Mouse (Mus musculus) forebrain, postnatal 0 days (tissue): ENCODE data around the gene Gm10961. TPM values are rescaled to one million over a fixed set of nuclear protein-coding genes. Genes with fewer than 3 reads are reported as not detected.

Experiments
- ATAC-seq: fragments of 200-750 bp; cut with Nextera tagmentation; 2 replicates; pipeline ENCODE4 v1.8.0; 2017; ENCODE audit warnings: mild to moderate bottlenecking, moderate library complexity
- DNase-seq: peaks from one replicate; pipeline ENCODE4 v3.0.0-alpha.2; 2015
- H3K27ac ChIP-seq: fragments of 300-500 bp; sonication (generic); 2 replicates; pipeline ENCODE4 v1.5.1; 2014; ENCODE audit warnings: low read depth, mild to moderate bottlenecking, antibody characterized with exemption, low read length, moderate library complexity, mixed read lengths
- H3K27me3 ChIP-seq: fragments of 300-500 bp; sonication (generic); 2 replicates; pipeline ENCODE4 v1.6.1; 2014; ENCODE audit warnings: mild to moderate bottlenecking, low read length, mixed read lengths; ENCODE audit not compliant: insufficient read depth
- H3K36me3 ChIP-seq: fragments of 300-500 bp; sonication (generic); 2 replicates; pipeline ENCODE4 v1.6.1; 2014; ENCODE audit warnings: mild to moderate bottlenecking, moderate library complexity; ENCODE audit not compliant: insufficient read depth
- H3K4me1 ChIP-seq: fragments of 300-500 bp; sonication (generic); 2 replicates; pipeline ENCODE4 v1.6.1; 2014; ENCODE audit warnings: antibody characterized with exemption; ENCODE audit not compliant: insufficient read depth
- H3K4me2 ChIP-seq: fragments of 300-500 bp; sonication (generic); 2 replicates; pipeline ENCODE4 v1.6.1; 2014; ENCODE audit warnings: low read depth, mild to moderate bottlenecking, moderate library complexity
- H3K4me3 ChIP-seq: fragments of 300-500 bp; sonication (generic); 2 replicates; pipeline ENCODE4 v1.5.1; 2014; ENCODE audit warnings: low read depth, low read length, mixed read lengths
- H3K9ac ChIP-seq: fragments of 300-500 bp; sonication (generic); 2 replicates; pipeline ENCODE4 v1.6.1; 2014; ENCODE audit warnings: mild to moderate bottlenecking
- H3K9me3 ChIP-seq: fragments of 300-500 bp; sonication (generic); 2 replicates; pipeline ENCODE4 v1.6.1; 2016; ENCODE audit warnings: low read length
- CTCF ChIP-seq: sonication (generic); IDR thresholded peaks from 2 replicates; pipeline ENCODE4 v1.5.1; 2016; ENCODE audit warnings: antibody characterized with exemption, control low read depth, low read depth
- WGBS: fragments of 180-500 bp; shearing (Covaris S2); extraction: QIAGEN DNeasy Blood & Tissue Kit; methylation state at CpG from one replicate; pipeline ENCODE4 v1.1.7; 2014; 5-methylcytosine and 5-hydroxymethylcytosine counted together
- polyA plus RNA-seq: library from polyadenylated mRNA; unstranded; fragments of >200 nt; fragmentation: Nextera tagmentation; extraction: Ambion mirVana; gene quantifications from 2 replicates; pipeline ENCODE4 v1.2.1, GENCODE M21; 2015
- total RNA-seq: library from RNA; depleted of rRNA; stranded (reverse); fragments of >200 nt; gene quantifications from 2 replicates; pipeline ENCODE4 v1.2.3, GENCODE M21; 2014

Gm10961 gene
- total and polyA plus RNA-seq, 2 experiments from 2014 or later = not detected

- no peaks in the 10 kb centered on the region for H3K27me3 ChIP-seq
- ATAC-seq = peak; percentile 79
These were observed 18.1 kb upstream of the Gm10961 start for GRCm38 (mm10) chr3:107612902-107613525.

GRCm38 (mm10) chr3:107617800-107618199 is 13.3 kb upstream of the Gm10961 start:
- H3K27me3 ChIP-seq = no peaks in the 10 kb centered on the region
- no peak overlapping the region for H3K27ac ChIP-seq
- no peaks in the 10 kb centered on the region for H3K9me3 ChIP-seq
- DNase-seq = no peak
- no peaks in the 10 kb centered on the region for H3K4me1 ChIP-seq
- no peak for TF ChIP-seq CTCF
- peaks cover 95% of the 10 kb centered on the region for H3K36me3 ChIP-seq
- H3K4me2 ChIP-seq = no peak overlapping the region
- H3K9ac ChIP-seq = no peak overlapping the region
- no peak for ATAC-seq
- 94% methylated on average over 3 of the region's 3 CpGs for WGBS
- no peak overlapping the region for H3K4me3 ChIP-seq

More at GRCm38 (mm10) chr3:107612902-107613525, 18.1 kb upstream of the Gm10961 start:
- Histone ChIP-seq H3K9ac (no peak overlapping the region), H3K27ac (no peak overlapping the region), H3K36me3 (peaks cover 69% of the 10 kb centered on the region), H3K4me2 (no peak overlapping the region), H3K4me3 (no peak overlapping the region), H3K4me1 (no peaks in the 10 kb centered on the region), H3K9me3 (no peaks in the 10 kb centered on the region)
- peak; percentile 76 for DNase-seq
- 86% methylated on average over 11 of the region's 11 CpGs for WGBS
- TF ChIP-seq CTCF = peak; percentile 95

- Histone ChIP-seq H3K27me3 (no peaks in the 10 kb centered on the region), H3K9ac (no peak overlapping the region), H3K4me2 (no peak overlapping the region), H3K4me1 (no peaks in the 10 kb centered on the region), H3K4me3 (no peak overlapping the region), H3K36me3 (peaks cover 96% of the 10 kb centered on the region), H3K27ac (no peak overlapping the region), H3K9me3 (no peaks in the 10 kb centered on the region)
- 89% methylated on average over 6 of the region's 6 CpGs for WGBS
- TF ChIP-seq CTCF = no peak
- ATAC-seq = no peak
- no peak for DNase-seq
These were observed 11.2 kb upstream of the Gm10961 start for GRCm38 (mm10) chr3:107619911-107620310.

GRCm38 (mm10) chr3:107621286-107622075 is 9.6 kb upstream of the Gm10961 start:
- 90% methylated on average over 21 of the region's 21 CpGs for WGBS
- no peak for TF ChIP-seq CTCF
- ATAC-seq (no peak), DNase-seq (no peak)
- Histone ChIP-seq H3K4me3 (no peak overlapping the region), H3K4me1 (no peaks in the 10 kb centered on the region), H3K9ac (no peak overlapping the region), H3K27ac (no peak overlapping the region), H3K27me3 (no peaks in the 10 kb centered on the region), H3K36me3 (peaks cover 96% of the 10 kb centered on the region), H3K9me3 (no peaks in the 10 kb centered on the region), H3K4me2 (no peak overlapping the region)

- Histone ChIP-seq H3K36me3 (peaks cover 96% of the 10 kb centered on the region), H3K4me2 (no peak overlapping the region), H3K4me1 (no peaks in the 10 kb centered on the region), H3K4me3 (no peak overlapping the region), H3K27me3 (no peaks in the 10 kb centered on the region), H3K9me3 (no peaks in the 10 kb centered on the region), H3K9ac (no peak overlapping the region), H3K27ac (no peak overlapping the region)
- TF ChIP-seq CTCF = no peak
- DNase-seq (no peak), ATAC-seq (no peak)
- WGBS = 95% methylated on average over 7 of the region's 7 CpGs
These were observed 8.6 kb upstream of the Gm10961 start for GRCm38 (mm10) chr3:107622537-107622936.

- Histone ChIP-seq H3K27me3 (no peaks in the 10 kb centered on the region), H3K9me3 (no peaks in the 10 kb centered on the region), H3K4me1 (no peaks in the 10 kb centered on the region), H3K9ac (no peak overlapping the region), H3K4me2 (no peak overlapping the region), H3K36me3 (peaks cover 92% of the 10 kb centered on the region), H3K27ac (no peak overlapping the region), H3K4me3 (no peak overlapping the region)
- DNase-seq (no peak), ATAC-seq (no peak)
- TF ChIP-seq CTCF = no peak
- 96% methylated on average over 8 of the region's 8 CpGs for WGBS
These were observed 6.7 kb upstream of the Gm10961 start for GRCm38 (mm10) chr3:107624424-107624823.

- ATAC-seq (no peak), DNase-seq (no peak)
- peaks cover 84% of the 10 kb centered on the region for H3K36me3 ChIP-seq
- H3K9ac ChIP-seq = no peak overlapping the region
- H3K27ac ChIP-seq = no peak overlapping the region
- no peak overlapping the region for H3K4me2 ChIP-seq
- no peaks in the 10 kb centered on the region for H3K27me3 ChIP-seq
- 98% methylated on average over 8 of the region's 8 CpGs for WGBS
- H3K4me3 ChIP-seq = no peak overlapping the region
- no peaks in the 10 kb centered on the region for H3K9me3 ChIP-seq
- H3K4me1 ChIP-seq = peaks cover 7% of the 10 kb centered on the region
- TF ChIP-seq CTCF = no peak
These were observed 5.6 kb upstream of the Gm10961 start for GRCm38 (mm10) chr3:107625536-107625935.
